Mouse (Mus musculus) megakaryocyte, adult 5-6 weeks (primary cell): ENCODE results near the gene 2010111I01Rik. TPM values are rescaled to one million over a fixed set of nuclear protein-coding genes. Genes with fewer than 3 reads are reported as not detected.

Experiments
- ATAC-seq: 2 replicates; pipeline ENCODE4 v1.8.0; 2016; ENCODE audit warnings: mild to moderate bottlenecking, inconsistent platforms; ENCODE audit not compliant: poor library complexity, severe bottlenecking
- total RNA-seq, 2 experiments: library from RNA; stranded (forward) in 1 of 2; stranded (reverse) in 1 of 2; fragments of 153-499, 151-499 nt in 1 of 2; fragments of 221-1000, 200-1000 nt in 1 of 2; gene quantifications; 2 replicates each; pipeline versions ENCODE4 v1.2.3 to v1.2.4; 2015 to 2017

The 2010111I01Rik gene
- total RNA-seq, 2 experiments from 2014 or later, result 18.1 to 21.5 TPM

DNA sequence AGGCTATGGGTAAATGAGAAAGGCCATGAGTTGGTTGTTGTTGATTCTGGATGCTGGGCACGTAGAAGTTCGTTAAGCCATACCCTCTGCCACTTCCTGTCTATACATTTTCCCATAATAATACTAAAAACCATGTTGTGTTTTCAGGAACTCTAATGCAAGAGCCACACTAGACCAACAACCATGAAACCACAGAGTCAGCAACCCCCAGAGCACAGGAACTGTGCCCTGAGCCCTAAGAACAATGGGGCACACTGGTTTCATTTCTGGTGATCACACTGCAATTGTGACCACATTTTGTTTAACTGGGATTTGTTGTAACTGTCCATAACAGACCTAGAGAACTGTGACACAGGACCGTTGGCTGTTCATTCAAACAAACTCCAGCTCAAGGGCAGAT is 12.1 kb upstream of the 2010111I01Rik start:
- ATAC-seq, result peak; percentile 74

DNA sequence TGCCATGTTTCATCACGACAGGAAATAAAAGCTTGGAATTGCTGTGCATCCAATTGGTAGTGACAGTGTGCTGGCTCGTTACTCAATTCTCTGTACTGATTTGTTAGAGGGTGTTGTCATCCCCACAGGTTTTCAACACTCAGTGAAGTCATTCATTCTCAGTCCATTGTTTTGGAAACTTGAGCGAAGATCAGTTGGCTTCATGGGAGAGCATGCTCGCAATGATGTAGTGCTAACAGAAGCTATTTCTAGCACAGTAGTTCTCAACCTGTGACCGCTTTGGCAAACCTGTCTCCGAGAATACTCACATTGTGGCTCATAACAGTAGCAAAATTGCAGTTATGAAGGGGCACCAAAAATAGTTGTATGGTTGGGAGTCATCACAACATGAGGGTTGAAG is 8.7 kb upstream of the 2010111I01Rik start:
- no peak for ATAC-seq

DNA sequence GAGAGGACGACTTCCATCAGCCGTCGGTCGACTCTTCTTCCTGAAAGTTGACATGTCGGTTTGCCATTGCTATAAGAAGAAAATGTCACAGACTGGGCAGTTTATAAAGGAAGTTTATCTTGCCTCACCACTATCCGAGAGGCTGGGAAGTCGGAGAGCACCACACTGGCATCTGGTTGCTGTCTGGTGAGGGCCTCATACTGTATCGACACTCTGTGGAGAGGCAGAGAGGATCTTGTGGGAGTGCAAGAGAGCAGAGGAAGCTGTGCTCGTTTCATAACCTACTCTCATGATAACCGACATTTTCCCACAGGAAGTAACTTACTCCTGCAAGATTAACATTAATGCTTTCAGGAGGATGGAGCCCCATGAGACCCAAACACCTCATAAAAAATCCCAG is 7.9 kb upstream of the 2010111I01Rik start:
- peak; percentile 55 for ATAC-seq

DNA sequence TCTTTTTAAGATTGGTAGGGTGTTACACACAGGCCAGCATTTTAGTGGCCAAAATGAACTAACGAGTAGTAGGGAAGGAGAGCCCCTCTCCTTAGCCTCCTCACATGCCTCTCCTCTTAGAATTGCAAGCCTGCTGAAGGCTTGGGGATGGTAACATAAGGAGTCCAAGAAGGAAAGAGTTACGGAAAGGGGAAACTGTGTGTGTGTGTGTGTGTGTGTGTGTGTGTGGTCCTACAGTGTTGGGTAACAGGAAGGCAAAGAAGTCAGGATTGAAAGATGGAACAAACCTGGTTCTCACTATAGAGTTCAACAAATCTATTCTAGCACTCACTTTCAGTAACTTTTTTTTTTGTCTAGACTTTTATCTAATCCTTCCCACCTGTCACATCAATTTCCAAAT is 1.3 kb upstream of the 2010111I01Rik start:
- no peak for ATAC-seq

DNA sequence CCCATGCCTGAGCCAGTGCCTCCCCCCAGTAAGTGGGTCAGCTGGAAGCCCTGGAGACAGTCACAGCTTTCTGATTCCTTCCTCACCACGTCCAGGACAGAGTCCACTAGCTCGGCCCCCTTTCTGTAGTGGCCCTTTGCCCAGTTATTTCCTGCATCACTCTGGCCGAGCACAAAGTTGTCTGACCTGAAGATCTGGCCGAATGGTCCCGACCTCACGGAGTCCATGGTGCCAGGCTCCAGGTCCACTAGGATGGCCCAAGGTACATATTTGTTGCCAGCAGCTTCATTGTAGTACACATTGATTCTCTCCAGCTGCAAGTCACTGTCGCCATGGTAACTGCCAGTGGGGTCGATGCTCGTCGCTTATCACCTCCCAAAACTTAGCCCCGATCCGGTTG is 3.5 kb downstream of the 2010111I01Rik start:
- no peak for ATAC-seq

DNA sequence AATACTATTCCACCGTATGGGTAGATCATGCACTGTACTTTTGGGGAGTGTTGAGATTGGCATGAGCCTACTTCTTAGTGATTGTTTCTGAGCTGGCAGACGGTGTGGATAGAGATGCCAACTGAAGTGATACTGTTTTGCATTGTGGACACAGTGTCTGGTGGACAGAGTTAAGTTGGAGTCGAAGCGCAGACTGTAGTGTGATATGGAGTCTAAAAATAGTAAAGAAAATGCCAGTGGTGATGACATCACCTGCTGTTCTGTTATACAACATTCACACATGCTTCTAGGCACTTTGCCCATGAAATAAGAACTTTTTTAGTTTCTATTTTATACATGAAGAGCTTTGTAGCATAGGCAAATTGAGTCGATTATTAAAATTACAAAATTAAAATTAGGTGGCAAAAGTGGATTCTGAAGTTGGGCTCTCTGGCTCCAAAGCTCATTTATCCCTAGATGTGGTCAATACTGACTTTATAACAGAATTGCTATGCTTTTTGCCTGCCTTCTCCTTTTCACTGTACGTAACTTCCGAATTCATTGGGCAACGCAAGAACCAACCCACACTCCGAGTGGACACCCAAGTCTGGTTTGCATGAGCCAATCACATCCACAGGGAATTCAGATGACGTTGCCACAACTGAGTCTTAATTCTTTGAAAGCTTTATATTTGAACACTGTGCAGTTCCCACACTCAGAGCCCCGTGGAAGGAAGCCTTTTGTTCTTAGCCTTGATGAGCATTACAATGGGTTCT is 6.0 kb downstream of the 2010111I01Rik start:
- peak; percentile 93 for ATAC-seq

DNA sequence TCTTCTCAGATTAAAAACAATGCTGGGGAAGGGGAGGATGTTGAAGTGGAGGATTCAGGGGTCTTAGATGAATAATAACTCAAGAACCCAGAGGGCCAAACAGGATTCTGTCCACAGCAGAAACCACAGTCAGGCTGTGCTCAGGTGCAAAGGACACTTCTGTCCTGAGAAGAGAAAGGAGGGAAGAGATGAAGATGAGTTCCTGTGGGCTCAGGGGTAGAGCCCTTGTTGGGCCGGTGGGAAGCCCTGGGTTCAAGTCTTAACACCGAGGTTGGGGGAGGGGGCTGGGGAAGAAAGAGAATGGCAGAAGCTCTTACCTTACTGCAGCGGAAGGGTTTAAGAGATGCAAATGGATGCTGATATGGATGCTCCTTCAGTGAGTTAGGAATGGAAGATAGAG is 7.7 kb downstream of the 2010111I01Rik start:
- no peak for ATAC-seq

DNA sequence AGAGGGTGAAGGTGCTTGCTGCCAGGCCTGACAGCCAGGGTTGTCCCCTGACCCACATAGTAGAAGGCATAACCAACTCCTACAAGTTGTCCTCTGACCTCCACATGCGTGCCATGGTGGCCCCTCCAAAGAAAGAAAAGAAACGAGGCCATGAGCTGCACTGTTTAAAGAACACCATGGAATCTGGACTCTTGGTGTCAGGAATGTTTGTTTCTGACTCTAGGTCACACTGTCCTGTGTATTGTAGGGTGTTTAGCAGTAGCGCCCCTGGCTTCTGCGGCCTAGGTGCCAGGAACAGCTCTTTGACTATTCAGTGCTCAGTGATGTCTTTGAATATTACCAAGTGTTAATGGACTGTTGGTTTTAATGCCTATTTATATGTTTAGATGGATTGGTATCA is 8.4 kb downstream of the 2010111I01Rik start:
- no peak for ATAC-seq

DNA sequence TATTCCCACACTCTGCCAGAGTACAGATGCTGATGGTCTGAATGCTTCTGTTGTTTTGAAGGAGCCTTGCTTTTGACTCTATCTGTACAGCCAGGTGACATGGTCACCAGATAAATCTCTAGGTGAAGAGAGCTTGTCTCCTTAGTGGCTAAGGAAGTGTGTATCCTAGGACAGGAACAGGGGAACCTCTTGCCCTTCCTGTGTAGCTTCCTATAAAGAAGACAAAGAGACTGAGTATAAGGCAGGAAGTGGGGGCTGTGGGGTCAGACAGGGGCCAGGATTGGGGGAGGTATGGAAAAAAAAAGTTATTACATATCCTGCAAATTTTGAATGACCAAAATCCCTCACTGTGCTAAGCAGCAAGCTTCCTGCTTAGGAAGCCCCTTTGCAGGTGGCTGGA is 13.4 kb downstream of the 2010111I01Rik start:
- no peak for ATAC-seq

DNA sequence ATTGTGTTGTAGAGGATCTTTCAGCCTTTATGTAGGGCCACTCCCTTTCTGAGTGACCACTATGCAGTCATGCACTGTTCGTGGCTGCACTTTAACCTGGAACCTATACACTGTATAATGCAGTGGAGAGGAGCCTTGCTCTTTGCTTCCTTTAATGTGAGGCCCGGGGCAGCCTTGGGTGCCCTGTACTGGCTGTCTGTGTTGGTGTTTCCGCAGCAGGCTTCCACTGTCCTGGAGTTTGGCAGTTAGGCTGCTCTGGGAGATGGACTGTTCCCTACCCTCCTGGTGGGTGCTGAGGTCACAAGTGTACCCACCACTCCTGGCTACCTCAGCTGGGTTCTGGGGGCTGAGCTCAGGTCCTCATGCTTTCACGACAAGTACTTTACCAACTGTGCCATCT is 14.1 kb downstream of the 2010111I01Rik start:
- ATAC-seq, result no peak

DNA sequence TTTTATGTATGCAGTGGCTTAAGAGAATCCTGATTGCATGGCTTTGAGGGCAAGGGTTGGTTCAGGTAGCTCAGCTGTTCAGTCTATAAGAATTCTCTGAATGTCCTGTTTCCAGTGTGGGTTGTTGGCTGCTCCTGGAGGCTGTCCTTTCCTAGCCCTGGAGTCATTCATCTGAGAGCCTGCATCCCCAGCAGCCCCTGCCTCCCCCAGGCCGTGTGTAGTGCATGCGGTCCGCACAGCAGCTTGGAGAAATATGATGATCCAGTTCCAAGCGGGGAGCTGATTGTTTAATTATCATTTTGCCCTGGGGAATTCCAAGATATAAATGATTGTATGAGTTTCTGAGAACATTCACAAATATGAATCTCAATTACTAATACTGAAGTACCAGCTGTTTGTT is 14.5 kb downstream of the 2010111I01Rik start:
- ATAC-seq, result no peak

DNA sequence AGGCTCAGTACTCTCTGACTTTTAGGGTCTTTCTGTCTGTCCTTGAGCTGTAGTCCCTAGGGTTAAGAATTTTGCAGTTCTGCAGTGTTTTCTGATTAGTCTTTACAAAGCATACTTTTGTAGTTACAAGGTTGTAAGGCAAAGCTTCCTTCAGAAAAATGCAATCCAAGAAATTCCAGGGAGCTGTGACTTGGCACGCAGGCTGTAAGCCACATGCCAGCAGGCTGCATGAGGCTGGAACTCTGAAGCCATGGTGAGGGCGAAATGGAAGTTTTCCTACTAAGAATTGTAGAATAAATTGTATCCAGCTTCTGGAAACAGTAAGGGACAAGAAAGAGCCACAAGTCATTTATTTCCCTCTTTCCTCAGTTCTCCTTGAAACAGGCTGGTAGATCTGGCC is 15.4 kb downstream of the 2010111I01Rik start:
- ATAC-seq, result no peak

DNA sequence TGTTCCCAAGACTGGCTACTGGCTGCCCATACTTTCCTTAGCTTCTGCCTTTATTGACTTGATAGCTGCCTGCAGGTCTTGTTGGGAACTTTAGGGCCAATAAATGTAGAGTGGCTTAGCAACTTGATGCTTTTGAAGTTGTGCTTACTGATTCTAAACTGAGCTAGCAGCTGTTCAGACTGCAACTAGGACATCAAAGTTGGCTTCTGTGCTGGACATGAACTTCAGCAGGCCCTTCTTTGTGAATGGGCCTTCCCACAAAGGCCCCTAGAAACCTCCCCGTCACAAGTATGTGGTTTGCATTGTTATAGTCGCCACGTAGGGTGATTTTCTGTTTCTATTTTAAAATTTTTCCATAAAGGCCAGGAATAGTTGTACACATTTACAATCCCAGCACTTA is 19.8 kb downstream of the 2010111I01Rik start:
- no peak for ATAC-seq

DNA sequence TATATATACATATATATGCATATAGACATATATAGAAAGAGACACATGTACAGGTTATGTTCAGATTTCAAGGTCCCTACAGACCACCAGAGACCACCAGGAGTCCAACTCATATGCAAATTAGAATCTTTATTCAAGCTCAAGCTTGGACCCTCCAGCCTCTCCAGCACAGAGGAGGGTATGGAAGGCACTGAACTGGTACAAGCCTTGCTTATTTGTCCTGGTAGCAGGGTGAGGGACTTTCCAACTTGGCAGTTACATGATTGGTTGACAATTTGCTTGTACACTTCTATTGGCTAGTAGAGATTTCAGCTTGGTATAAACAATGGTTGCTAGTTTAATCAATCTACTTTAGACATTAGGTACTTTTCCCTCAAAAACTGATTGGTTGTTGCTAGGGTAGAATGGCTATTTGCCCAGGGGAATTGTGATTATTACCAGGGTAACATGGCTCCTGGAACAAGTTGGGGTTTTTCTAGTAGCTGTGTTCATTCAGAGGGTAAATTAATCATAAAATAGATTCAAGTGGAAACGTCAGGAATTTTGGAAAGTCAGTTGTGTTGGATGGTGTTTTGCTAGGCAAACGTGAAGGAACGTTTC is 25.3 kb downstream of the 2010111I01Rik start:
- no peak for ATAC-seq

DNA sequence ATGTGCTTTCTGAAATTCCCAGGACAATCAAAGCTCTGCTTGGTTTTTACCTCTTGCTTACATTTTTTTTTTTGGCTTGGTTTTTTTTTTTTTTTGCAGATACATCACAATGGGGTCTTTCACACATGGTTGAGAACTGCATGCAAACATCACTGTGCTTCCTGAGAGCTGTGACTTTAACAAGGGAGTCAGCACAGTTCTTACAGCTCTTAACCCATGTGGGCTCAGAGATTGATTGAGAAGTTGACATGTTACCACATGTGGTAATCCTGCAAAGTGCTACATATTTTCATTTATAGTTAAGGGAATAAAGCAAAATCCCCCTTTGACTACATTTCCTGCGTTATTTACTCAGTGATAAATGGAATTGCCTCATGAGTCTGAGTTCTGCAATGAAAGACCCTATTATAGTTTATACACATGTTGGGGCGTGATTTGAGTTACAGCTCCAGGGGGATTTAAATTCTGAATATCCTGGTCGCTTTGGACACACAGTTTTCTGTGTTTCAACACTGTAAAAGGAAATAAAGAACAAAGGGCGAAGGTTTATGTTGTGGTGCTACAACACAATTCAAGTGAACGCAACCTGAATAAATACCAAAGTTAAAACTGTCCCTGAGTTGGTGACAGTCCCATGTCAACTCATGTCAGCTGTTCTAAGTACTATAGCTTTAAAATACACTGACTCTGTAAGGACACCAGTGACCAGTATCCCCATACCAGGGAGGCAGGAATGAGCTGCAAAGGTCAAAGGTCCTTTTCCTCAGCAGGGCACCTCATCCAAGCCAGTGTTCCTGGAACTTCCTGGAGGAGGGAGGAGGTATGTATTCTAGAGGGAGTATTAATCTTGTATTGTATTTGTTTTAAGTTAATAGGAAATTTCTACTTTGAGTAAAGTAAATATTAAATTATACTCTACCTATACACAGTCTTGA is 29.1 kb downstream of the 2010111I01Rik start:
- no peak for ATAC-seq

DNA sequence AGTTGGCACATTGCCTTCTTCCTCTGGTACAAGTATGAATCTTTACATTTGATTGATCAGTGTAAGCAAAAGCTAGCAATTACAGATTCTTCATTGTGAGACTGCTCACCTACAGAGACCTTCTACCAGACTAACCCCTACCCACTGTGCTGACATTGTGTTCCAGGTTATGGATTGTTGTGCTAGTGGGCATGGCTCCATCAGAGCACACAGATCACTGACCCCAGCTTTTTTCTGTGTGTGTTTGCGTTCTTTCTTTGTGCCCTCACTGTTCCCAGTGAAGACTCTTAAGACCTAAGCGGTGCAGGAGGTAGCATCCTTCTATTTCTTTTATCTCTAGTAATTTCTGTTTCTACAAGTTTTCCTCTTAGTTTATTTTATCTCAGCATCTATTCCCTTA is 32.1 kb downstream of the 2010111I01Rik start:
- ATAC-seq, result no peak

DNA sequence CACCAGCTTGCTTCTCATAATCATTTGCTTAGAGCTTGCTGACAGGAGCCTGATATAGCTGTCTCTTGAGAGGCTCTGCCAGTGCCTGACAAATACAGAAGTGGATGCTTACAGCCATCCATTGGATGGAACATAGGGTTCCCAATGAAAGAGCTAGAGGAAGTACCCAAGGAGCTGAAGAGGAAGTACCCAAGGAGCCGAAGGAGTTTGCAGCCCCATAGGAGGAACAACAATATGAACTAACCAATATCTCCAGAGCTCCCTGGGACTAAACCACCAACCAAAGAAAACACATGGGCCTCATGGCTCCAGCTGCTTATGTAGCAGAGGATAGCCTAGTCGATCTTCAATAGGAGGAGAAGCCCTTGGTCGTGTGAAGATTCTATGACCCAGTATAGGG is 42.8 kb downstream of the 2010111I01Rik start:
- ATAC-seq, result peak; percentile 76

DNA sequence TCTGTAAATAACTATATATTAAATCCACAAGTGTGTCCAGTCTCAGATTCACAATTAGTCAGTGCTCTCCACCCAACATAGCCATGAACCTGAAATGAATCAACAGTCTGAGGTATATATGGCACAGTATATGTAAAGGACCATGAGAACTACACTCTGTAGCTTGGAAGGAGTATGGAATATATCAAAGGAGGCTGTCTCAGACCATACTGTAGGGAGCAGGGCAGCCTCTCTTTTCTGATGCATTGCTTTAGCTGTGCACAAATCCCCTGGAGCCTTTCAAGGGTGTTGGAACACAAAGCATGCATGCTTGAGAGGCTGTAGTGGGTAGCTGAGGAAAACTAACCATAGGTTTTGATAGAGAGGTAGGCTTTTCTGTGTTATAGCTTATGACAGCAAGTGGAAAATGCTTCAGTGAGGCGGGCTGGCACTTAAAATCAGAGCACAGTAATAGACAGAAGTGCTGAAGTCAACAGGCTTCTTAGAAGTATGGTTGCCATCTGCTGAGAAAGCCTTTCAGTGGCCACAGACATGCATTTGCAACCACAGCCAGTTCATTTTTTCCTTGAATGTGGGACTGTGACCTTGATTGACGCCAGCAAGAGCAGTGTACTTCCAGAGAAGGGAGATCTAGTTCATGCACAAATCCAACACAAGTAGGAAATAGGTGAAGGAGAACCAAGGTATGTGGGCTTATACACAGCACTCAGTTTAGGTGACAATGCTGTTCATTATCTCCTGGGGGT is 45.8 kb downstream of the 2010111I01Rik start:
- no peak for ATAC-seq

DNA sequence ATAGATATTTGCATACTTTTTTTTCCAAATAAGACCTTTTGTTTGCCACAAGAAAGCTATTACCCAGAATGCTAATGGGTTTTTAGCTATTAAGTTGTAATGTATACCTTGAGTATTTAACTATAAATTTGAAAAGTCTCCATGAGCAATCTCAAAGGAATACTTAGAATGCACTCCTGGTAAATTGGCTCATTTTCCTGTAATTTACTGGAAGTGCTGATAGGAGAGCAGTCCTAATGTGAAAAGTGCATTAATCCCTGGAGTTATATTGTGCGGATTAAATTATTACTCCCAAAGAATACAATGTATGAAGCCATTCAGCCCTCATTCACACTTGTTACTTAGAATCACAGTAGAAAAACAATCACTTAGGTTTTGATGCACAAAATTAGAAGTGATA is 49.7 kb downstream of the 2010111I01Rik start:
- no peak for ATAC-seq

DNA sequence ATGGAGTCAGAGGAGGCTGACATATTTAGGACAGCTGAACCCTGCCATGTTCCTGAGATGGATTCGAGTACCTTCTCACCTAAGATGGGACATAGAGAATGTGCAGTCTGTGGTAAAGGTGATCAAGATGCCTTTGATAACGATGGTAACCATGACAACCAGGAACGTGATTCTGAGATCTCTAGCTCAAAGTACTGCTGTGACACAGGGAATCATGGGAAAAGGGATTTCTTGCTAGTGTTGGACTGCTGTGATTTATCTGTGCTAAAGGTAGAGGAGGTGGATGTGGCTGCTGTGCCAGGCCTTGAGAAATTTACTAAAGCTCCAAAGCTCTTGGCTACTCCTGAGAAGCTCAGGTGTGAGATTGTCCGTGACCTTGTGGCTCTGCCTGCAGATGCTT is 50.7 kb downstream of the 2010111I01Rik start:
- ATAC-seq, result no peak

DNA sequence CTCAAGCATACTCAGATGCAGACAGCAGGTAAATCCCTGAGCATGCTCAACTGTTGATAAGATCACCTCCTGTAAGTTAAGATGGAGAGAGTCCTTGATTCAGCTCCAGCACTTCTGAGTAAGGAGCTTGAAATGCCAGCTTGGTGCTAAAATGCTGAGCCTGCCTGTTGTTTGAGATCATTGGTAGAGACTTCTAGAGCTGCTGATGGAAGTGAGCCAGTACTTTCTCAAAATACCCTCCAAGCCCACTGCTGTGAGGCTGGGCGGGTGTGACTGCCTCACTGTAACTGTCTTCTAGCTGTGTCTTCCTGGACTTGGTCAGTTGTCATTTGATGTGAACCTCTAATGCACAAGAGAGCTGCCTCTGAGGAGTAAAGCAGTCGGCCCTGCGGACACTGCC is 51.4 kb downstream of the 2010111I01Rik start:
- ATAC-seq, result no peak
